Mouse (Mus musculus) CH12.LX (cell line): Measurements from ENCODE around the gene Tgfbr1.

Experiments used
- CTCF ChIP-seq, 2 experiments: IDR thresholded peaks in 1 of 2; conservative IDR thresholded peaks in 1 of 2; 2 replicates each; pipeline ENCODE4 v1.5.1; 2011 to 2012; ENCODE audit warnings: low read depth in 2 of 2, low read length in 2 of 2, improper control_type of control experiment in 1 of 2, inconsistent platforms in 1 of 2, mild to moderate bottlenecking in 1 of 2, moderate library complexity in 1 of 2
- TBP ChIP-seq: conservative IDR thresholded peaks from 2 replicates; pipeline ENCODE4 v1.6.1; 2011; ENCODE audit warnings: low read depth, low read length, improper control_type of control experiment
- TCF12 ChIP-seq: IDR thresholded peaks from 2 replicates; pipeline ENCODE4 v1.6.1; 2014; ENCODE audit warnings: low read depth, mild to moderate bottlenecking, inconsistent platforms, low read length, improper control_type of control experiment
- USF1 ChIP-seq: IDR thresholded peaks from 2 replicates; pipeline ENCODE4 v1.6.1; 2014; ENCODE audit warnings: low read depth, mild to moderate bottlenecking, inconsistent platforms, low read length, improper control_type of control experiment
- ZNF384 ChIP-seq: IDR thresholded peaks from 2 replicates; pipeline ENCODE4 v1.6.1; 2012; ENCODE audit warnings: low read depth, low read length, improper control_type of control experiment, inconsistent platforms

- TF ChIP-seq CTCF (conservative IDR thresholded peaks at IDR 0.05 in 1 of 2, IDR thresholded peaks at IDR 0.05 in 1 of 2; ENCODE audit: low read depth in 2 of 2, low read length in 2 of 2) (no peak), TCF12 (no peak), ZNF384 (no peak), TBP (no peak), USF1 (no peak)
These were observed 33.3 kb upstream of the Tgfbr1 start for GRCm38 (mm10) chr4:47319561-47320321.
